Mouse (Mus musculus) forebrain, embryonic 15.5 days (tissue): ENCODE measurements around the gene Gdpd5. TPM values are rescaled to one million over a fixed set of nuclear protein-coding genes. Genes with fewer than 3 reads are reported as not detected.
A peak's percentile ranks its signal among the peaks of the same experiment; 100 is the strongest.

ENCODE experiments used
- ATAC-seq: fragments of 200-750 bp; cut with Nextera tagmentation; replicated peaks from 2 replicates; pipeline ENCODE4 v1.8.0; 2017; ENCODE audit warnings: mild to moderate bottlenecking, moderate TSS enrichment, moderate library complexity
- H3K27ac ChIP-seq: fragments of 300-500 bp; sonication (generic); replicated peaks from 2 replicates; pipeline ENCODE4 v1.5.1; 2015; ENCODE audit warnings: mild to moderate bottlenecking, inconsistent platforms
- H3K27me3 ChIP-seq: fragments of 300-500 bp; sonication (generic); 2 replicates; pipeline ENCODE4 v1.6.1; 2015; ENCODE audit warnings: inconsistent platforms
- H3K36me3 ChIP-seq: fragments of 300-500 bp; sonication (generic); 2 replicates; pipeline ENCODE4 v1.6.1; 2015; ENCODE audit warnings: mild to moderate bottlenecking, inconsistent platforms
- H3K4me1 ChIP-seq: fragments of 300-500 bp; sonication (generic); 2 replicates; pipeline ENCODE4 v1.6.1; 2015; ENCODE audit warnings: inconsistent platforms
- H3K4me2 ChIP-seq: fragments of 300-500 bp; sonication (generic); replicated peaks from 2 replicates; pipeline ENCODE4 v1.6.1; 2015; ENCODE audit warnings: mild to moderate bottlenecking, inconsistent platforms
- H3K4me3 ChIP-seq: fragments of 300-500 bp; sonication (generic); 2 replicates; pipeline ENCODE4 v1.5.1; 2015; ENCODE audit warnings: mild to moderate bottlenecking, inconsistent platforms
- H3K9ac ChIP-seq: fragments of 300-500 bp; sonication (generic); replicated peaks from 2 replicates; pipeline ENCODE4 v1.6.1; 2015; ENCODE audit warnings: mild to moderate bottlenecking, inconsistent platforms
- H3K9me3 ChIP-seq: fragments of 300-500 bp; sonication (generic); 2 replicates; pipeline ENCODE4 v1.6.1; 2016; ENCODE audit warnings: inconsistent platforms
- WGBS: fragments of 180-500 bp; shearing (Covaris S2); methylation state at CpG from one replicate; pipeline ENCODE4 v1.1.7; 2015; ENCODE audit warnings: mixed read lengths; 5-methylcytosine and 5-hydroxymethylcytosine counted together
- polyA plus RNA-seq: library from polyadenylated mRNA; unstranded; fragments of >200 nt; fragmentation: Nextera tagmentation; extraction: Ambion mirVana; gene quantifications from 2 replicates; pipeline ENCODE4 v1.2.1, GENCODE M21; 2015

Gene Gdpd5
- polyA plus RNA-seq, 1 experiment from 2014 or later, result 40.0 TPM

DNA sequence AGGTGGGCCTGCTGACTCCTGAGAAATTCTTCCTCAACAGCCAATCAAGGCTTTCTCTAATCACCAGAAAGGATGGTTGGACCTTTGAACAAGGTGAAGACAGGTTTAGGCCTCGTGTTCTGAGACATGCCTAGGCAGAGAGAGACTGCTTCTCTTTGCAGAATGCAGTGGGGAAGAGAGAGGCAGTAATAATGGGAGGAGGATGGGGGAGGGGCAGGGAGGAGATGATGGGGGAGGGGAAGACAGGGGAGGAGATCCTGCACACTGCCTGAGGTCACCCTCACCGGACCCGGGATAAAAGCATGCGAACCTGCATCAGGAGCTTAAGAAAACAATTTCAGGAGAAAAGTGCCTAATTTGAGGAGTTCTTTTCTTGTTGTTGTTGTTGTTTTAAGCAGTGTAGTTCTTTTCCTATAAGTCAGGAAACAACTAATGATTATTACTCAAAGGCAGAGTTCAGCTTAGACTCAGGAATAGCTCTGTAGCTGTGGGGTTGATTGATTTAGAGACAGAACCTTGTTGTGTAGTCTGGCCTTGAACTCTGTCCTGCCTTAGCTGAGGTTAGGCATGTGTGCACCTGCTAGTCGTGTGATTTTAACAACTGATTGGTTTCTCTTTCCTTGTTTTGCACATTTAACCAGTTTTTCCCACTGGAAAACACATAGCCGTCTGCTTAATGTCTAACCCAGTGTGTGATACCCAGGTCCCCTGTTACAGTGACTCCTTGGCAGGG lies 30.0 kb downstream of the Gdpd5 start:
- no peak overlapping the region for H3K9ac ChIP-seq
- no peaks in the 10 kb centered on the region for H3K4me1 ChIP-seq
- no peaks in the 10 kb centered on the region for H3K9me3 ChIP-seq
- H3K27me3 ChIP-seq, result no peaks in the 10 kb centered on the region
- H3K36me3 ChIP-seq, result no peaks in the 10 kb centered on the region; the same call in 1 of the 2 replicates
- WGBS, result 52% methylated on average over 6 of the region's 6 CpGs
- ATAC-seq, result no peak
- no peak overlapping the region for H3K4me3 ChIP-seq
- no peak overlapping the region for H3K27ac ChIP-seq
- no peak overlapping the region for H3K4me2 ChIP-seq

DNA sequence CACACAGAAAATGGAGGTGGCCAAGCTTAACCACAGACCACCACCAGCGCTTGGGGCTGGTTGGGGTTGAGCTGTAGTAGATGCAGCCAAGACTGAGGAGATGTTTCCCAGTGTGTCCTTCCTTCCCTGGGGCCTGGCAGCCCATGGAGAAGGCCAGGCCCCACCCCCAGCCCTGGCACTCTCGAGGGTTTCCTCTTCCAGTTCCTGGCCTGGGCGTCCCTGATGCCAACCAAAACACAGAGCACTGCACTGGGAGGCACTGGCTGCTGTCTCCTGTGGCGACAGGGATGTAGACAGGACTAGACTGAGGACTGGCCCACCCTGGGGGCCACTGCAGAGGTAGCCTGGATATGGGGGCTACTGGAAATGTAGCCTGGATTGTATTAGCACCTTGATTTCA lies 33.8 kb downstream of the Gdpd5 start:
- Histone ChIP-seq H3K27ac (no peak overlapping the region), H3K4me1 (no peaks in the 10 kb centered on the region), H3K9me3 (no peaks in the 10 kb centered on the region), H3K4me2 (no peak overlapping the region), H3K9ac (no peak overlapping the region), H3K27me3 (no peaks in the 10 kb centered on the region), H3K36me3 (no peaks in the 10 kb centered on the region; the same call in 1 of the 2 replicates), H3K4me3 (no peak overlapping the region)
- WGBS, result 87% methylated on average over 4 of the region's 4 CpGs
- no peak for ATAC-seq

DNA sequence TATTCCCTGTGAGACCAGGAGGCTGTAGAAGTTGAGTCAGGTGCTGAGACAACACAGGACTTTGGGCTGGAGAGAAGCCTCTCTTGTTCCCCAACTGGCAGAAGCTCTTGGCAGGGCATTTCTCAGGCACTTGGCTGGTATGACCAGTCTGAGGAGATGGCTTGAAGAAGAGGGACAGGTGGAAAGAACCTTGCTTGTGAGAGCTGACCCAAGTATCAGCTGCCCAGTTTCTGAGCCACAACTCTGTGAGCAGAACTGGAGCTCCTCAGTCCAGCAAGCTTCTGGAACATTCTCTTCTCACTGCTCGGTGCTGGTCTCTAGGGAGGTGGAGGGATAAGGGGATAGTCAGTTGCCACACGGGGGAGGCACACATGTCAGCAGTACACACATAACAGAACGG lies 38.1 kb downstream of the Gdpd5 start:
- no peaks in the 10 kb centered on the region for H3K27me3 ChIP-seq
- H3K9me3 ChIP-seq, result no peaks in the 10 kb centered on the region
- no peak overlapping the region for H3K4me2 ChIP-seq
- no peak overlapping the region for H3K4me3 ChIP-seq
- 77% methylated on average over 3 of the region's 3 CpGs for WGBS
- H3K9ac ChIP-seq, result no peak overlapping the region
- no peaks in the 10 kb centered on the region for H3K4me1 ChIP-seq
- H3K36me3 ChIP-seq, result no peaks in the 10 kb centered on the region; the same call in 1 of the 2 replicates
- H3K27ac ChIP-seq, result no peak overlapping the region
- no peak for ATAC-seq

DNA sequence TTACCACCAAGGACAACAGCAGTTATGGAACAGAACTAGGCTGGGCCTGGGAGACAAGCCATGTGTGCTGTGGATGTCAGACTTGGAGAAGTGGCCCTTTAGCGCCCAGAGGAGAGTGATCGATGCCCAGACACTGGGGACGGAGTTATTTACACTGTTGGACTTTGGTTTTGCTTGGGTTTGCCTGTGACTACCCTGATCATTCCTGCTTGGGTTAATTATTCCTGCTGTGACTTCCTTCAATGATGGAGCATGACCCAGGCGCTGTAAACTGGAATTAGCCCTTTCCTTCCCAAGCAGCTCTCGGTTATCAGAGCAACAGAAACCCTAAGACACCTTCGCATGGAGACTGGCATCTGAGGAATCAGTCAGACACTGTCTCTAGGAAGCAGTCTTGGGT lies 39.8 kb downstream of the Gdpd5 start:
- Histone ChIP-seq H3K27me3 (no peaks in the 10 kb centered on the region), H3K27ac (no peak overlapping the region), H3K9me3 (no peaks in the 10 kb centered on the region), H3K4me2 (no peak overlapping the region), H3K4me3 (no peak overlapping the region), H3K4me1 (peaks cover 4% of the 10 kb centered on the region; the same call in 1 of the 2 replicates), H3K9ac (no peak overlapping the region), H3K36me3 (no peaks in the 10 kb centered on the region; the same call in 1 of the 2 replicates)
- 91% methylated on average over 6 of the region's 6 CpGs for WGBS
- ATAC-seq, result no peak

DNA sequence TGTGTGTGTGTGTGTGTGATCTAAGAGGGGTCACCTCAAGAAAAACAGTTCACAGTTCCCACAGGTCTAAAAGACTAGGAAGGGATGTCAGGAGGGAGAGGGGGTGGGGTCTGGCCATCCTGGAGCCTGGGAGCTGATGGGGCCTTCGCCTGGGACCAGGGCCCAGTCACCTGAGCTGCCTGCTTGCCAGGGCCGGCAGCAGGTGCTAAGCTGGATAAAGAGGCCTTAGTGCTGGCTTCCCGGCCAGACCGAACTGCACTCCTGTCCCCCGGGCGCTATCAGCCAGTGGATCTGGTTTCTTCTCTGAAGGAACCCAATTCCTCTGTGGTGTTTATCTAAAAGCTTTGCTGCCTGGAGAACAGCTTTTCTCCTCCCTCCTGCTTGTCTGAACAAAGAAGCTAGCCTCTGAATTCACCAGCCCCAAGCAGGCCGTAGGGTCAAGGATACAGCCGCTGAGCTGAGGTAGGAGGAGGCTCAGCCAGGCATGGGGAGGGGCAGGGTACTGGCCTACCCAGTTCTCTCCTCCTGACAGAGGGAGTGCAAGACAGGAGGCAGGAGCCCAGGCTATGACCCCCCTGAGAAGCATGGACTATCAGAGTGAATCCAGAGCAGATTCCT lies 43.4 kb downstream of the Gdpd5 start:
- Histone ChIP-seq H3K4me1 (peaks cover 20% of the 10 kb centered on the region), H3K27me3 (no peaks in the 10 kb centered on the region), H3K4me3 (no peak overlapping the region), H3K9ac (no peak overlapping the region), H3K36me3 (no peaks in the 10 kb centered on the region), H3K9me3 (no peaks in the 10 kb centered on the region), H3K27ac (0 out of 2 replicates have a peak overlapping the region, but pooled peaks have one; percentile 40), H3K4me2 (no peak overlapping the region)
- 43% methylated on average over 8 of the region's 8 CpGs for WGBS
- ATAC-seq, result no peak

DNA sequence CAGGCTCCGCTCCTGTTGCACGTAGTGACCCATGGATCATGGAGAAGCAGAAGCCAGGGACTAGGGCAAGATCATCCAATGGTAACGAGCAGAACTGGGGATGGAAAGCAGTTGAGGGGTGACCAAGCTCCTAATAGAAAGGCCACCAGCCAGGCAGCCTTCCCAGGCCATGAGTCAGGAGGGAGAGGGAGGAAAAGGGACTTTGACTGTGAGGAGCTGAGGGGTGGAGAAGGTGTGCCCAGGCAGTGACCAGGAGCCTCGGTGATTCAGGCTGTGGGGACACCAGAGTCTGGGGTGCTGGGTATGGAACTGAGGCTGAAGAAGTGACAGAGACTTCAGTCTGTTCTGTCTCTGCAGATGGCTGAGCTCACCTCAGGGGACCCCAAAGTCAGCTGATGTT lies 44.5 kb downstream of the Gdpd5 start:
- H3K4me2 ChIP-seq, result no peak overlapping the region
- no peak overlapping the region for H3K27ac ChIP-seq
- no peak overlapping the region for H3K9ac ChIP-seq
- H3K9me3 ChIP-seq, result no peaks in the 10 kb centered on the region
- WGBS, result 90% methylated on average over 4 of the region's 4 CpGs
- H3K36me3 ChIP-seq, result no peaks in the 10 kb centered on the region
- ATAC-seq, result no peak
- H3K4me1 ChIP-seq, result peaks cover 24% of the 10 kb centered on the region
- H3K4me3 ChIP-seq, result no peak overlapping the region
- no peaks in the 10 kb centered on the region for H3K27me3 ChIP-seq

DNA sequence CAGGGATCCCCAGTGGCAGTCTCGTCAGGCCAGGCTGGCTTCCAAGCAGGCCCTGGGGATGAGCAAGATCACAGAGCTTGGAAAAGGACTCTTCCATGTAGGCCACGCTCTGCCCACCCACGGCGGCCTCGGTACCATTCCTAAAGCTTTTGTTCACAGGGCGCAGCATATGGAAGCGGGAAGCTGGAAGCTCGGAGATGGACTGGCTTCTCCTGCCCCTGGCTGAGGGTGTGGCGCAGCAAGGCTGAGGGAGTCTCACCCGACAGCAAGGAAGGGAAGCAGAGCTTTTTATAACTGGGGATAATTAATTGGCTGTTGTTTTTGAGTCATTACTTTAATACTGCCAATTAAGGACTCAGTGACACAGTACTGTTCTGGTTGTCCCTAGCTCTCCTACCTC lies 45.8 kb downstream of the Gdpd5 start:
- Histone ChIP-seq H3K4me2 (no peak overlapping the region), H3K4me1 (peaks cover 29% of the 10 kb centered on the region), H3K36me3 (no peaks in the 10 kb centered on the region), H3K9me3 (no peaks in the 10 kb centered on the region), H3K27me3 (no peaks in the 10 kb centered on the region), H3K4me3 (no peak overlapping the region), H3K9ac (0 out of 2 replicates have a peak overlapping the region, but pooled peaks have one; percentile 1), H3K27ac (no peak overlapping the region)
- 30% methylated on average over 10 of the region's 10 CpGs for WGBS
- ATAC-seq, result no peak

DNA sequence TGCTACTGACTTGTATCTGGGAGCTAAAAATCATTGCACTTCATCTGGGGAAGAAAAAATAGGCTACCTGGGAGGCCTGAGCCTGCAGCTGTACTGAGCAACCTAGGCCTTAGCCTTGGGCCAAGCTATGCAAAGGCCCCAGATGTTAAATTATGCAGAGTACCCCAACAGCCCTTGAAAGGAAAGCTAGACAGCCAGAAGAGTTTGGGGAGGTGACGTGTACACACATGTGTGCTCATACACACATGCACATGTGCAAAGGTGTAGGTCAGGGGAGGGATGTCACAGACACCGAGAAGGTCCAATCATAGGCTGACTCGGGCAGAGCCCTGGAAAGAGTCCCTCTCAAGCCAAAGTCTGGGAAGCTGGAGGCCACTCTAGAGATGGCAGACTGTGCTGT lies 46.8 kb downstream of the Gdpd5 start:
- Histone ChIP-seq H3K4me3 (no peak overlapping the region), H3K27ac (no peak overlapping the region), H3K4me2 (no peak overlapping the region), H3K4me1 (peaks cover 39% of the 10 kb centered on the region), H3K9ac (no peak overlapping the region), H3K9me3 (no peaks in the 10 kb centered on the region), H3K27me3 (no peaks in the 10 kb centered on the region), H3K36me3 (no peaks in the 10 kb centered on the region)
- WGBS, result 92% methylated on average over 3 of the region's 3 CpGs
- no peak for ATAC-seq

DNA sequence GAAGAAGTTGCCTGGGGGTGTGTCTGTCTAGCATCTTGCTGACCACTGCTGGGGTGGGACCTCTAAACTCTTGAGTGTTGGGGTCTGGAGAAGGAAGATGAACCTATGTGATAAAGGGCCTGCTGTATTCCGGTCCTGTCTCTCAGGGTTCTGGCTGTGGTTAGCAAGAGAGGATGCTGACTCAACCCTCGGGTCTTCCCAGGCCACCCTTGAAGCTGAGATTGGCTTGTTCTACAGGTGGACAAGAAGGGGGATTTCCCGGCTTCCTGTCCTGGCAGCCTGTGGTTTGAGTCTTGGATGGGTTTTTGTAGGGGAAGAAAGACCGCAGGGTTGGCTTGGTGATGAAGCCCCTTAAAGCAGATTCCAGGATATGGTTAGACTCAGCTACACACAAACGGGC lies 47.6 kb downstream of the Gdpd5 start:
- Histone ChIP-seq H3K9me3 (no peaks in the 10 kb centered on the region), H3K4me1 (peaks cover 45% of the 10 kb centered on the region), H3K27me3 (no peaks in the 10 kb centered on the region), H3K27ac (no peak overlapping the region), H3K4me3 (no peak overlapping the region), H3K4me2 (no peak overlapping the region), H3K9ac (no peak overlapping the region), H3K36me3 (no peaks in the 10 kb centered on the region)
- 87% methylated on average over 5 of the region's 5 CpGs for WGBS
- ATAC-seq, result no peak

DNA sequence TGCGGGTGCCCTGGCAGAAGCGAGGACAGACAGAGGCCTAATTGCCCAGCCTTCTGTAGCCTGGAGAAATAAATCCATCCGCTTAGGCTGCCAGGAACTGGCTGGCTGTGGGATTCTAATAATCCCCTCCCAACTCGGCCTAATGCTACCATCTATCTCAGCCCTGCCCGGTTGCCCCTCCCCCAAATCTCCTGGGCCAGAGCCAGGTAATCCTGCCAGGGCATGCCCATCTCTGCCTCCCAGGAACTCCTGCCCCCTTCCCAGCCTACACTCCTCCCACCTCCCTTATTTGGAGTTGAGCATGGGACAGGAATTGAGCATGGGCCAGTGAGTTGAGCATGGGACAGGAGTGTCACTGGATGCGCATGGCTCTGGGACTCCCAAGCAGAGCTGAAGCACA lies 48.6 kb downstream of the Gdpd5 start:
- no peaks in the 10 kb centered on the region for H3K27me3 ChIP-seq
- no peak overlapping the region for H3K9ac ChIP-seq
- ATAC-seq, result no peak
- no peak overlapping the region for H3K4me2 ChIP-seq
- no peak overlapping the region for H3K4me3 ChIP-seq
- peaks cover 45% of the 10 kb centered on the region for H3K4me1 ChIP-seq
- no peaks in the 10 kb centered on the region for H3K36me3 ChIP-seq
- 18% methylated on average over 6 of the region's 6 CpGs for WGBS
- H3K27ac ChIP-seq, result 0 out of 2 replicates have a peak overlapping the region, but pooled peaks have one; percentile 1
- H3K9me3 ChIP-seq, result no peaks in the 10 kb centered on the region

DNA sequence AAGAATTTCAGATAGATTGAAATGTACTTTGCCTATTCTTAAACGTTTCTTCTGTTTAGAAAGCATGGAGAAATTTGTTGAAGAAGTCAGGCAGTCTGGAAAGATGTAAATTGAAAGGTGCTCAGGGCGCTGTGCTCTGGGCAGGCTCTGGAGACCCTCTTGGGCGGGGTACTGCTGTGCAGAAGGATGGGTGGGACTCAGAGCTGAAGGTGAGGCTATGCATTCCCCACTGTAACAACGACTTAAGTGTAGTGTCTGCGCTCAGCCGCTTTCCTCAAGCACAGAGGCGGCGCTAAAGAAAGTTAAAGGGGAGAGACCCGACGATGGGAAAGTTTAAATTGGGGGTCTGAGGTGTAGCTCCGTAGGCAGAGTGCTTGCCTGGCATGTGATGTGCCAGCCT lies 49.0 kb downstream of the Gdpd5 start:
- no peak overlapping the region for H3K27ac ChIP-seq
- no peak overlapping the region for H3K4me3 ChIP-seq
- H3K27me3 ChIP-seq, result no peaks in the 10 kb centered on the region
- no peak overlapping the region for H3K4me2 ChIP-seq
- H3K4me1 ChIP-seq, result peaks cover 47% of the 10 kb centered on the region
- no peaks in the 10 kb centered on the region for H3K36me3 ChIP-seq
- no peak overlapping the region for H3K9ac ChIP-seq
- no peak for ATAC-seq
- no peaks in the 10 kb centered on the region for H3K9me3 ChIP-seq
- WGBS, result 69% methylated on average over 11 of the region's 11 CpGs

DNA sequence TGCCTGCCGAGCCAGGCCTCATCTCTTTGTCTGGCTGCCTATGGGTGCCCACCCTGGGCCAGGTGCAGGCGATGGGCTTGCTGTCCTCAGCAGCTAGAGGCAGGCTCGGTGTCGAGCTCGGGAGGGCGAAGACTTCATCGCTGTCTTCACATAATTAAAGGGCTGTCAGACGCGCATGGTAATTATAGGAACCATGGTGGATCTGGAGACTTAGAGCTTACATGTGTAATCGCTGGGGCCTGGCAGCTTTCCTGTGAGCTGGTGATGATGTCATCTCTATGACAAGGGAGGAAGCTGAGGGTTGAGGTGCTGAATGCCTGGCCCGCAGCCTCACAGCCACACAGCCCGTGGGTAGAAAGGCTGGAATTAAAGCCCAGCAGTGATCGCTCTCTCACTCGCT lies 51.0 kb downstream of the Gdpd5 start:
- Histone ChIP-seq H3K9ac (no peak overlapping the region; the same call in 1 of the 2 replicates), H3K36me3 (no peaks in the 10 kb centered on the region), H3K9me3 (no peaks in the 10 kb centered on the region), H3K4me2 (peak overlapping the region; percentile 0; the same call in 1 of the 2 replicates), H3K27me3 (no peaks in the 10 kb centered on the region), H3K4me1 (peaks cover 40% of the 10 kb centered on the region), H3K27ac (peak overlapping the region; percentile 82), H3K4me3 (no peak overlapping the region)
- ATAC-seq, result peak; percentile 71
- WGBS, result 19% methylated on average over 14 of the region's 14 CpGs
